ENCODE assay signal across 7 mouse cellular contexts in the genomic region with DNA sequence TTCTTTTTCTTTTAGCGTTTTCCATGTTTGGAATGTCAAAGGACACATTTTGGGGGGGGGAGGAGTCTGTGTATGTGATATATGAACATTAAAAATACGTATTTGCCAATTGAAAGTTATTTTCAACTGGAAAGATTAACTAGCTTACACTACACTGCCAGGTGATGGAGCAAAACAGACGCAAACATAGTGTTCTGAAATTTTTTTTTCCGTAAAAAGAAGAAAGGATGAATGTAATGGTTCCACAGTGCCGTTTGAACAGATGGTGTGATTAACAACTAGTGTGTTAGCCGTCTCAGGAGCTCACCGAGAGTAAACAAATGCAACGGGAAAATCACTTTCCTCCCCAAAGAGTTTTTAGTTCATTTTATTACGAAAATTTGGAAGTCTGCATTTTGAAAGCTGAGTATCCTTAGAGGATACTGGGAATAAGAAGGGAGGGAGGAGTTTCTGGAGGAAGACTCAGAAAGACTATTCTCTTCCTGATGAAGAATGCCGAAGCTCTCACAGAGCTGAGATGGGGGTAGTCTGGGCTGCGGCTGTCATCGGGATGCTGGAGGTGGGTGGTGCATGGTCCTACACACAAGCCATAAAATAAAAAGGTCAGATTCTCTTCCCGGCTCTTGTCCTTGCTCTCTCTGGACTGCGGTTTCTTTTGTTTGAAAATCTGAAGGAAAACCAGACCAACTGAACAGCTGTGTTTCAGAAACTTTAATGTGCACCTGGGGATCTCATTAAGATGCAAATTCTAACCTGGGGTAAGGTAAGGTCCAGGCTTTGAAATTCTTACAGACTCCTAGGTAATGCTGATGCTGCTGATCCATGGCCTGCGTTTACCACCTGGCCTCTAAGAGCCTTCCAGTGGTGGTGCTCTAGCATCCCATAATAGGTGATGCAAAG.
A peak's percentile ranks its signal among the peaks of the same experiment; 100 is the strongest.
DNase-seq lines count a peak whose midpoint lies in the region; ATAC-seq and TF ChIP-seq lines count a peak whose summit lies in the region.

No protein-coding gene starts in this region.

- peak overlapping the region; percentile 30 for H3K27ac ChIP-seq in forebrain, embryonic 10.5 days
- H3K27ac ChIP-seq in intestine, postnatal 0 days (ENCODE audit: low read depth, low read length) = no peak overlapping the region
- peak overlapping the region; percentile 35 for H3K27ac ChIP-seq in neural tube, embryonic 13.5 days (replicated peaks)

- H3K4me1 ChIP-seq in forebrain, embryonic 10.5 days = peaks cover 26% of the 10 kb centered on the region
- H3K4me1 ChIP-seq in intestine, postnatal 0 days (replicated peaks; ENCODE audit: control insufficient read depth, insufficient read depth, low read length) = no peaks in the 10 kb centered on the region
- peaks cover 26% of the 10 kb centered on the region for H3K4me1 ChIP-seq in neural tube, embryonic 13.5 days (replicated peaks)

- 12% methylated on average over 15 of the region's 15 CpGs for WGBS in forebrain, embryonic 10.5 days
- WGBS in intestine, postnatal 0 days = 12% methylated on average over 15 of the region's 15 CpGs
- 4% methylated on average over 15 of the region's 15 CpGs for WGBS in neural tube, embryonic 13.5 days

- peak overlapping the region; percentile 62 for H3K4me2 ChIP-seq in intestine, postnatal 0 days (replicated peaks; ENCODE audit: low read depth)
- H3K4me2 ChIP-seq in neural tube, embryonic 13.5 days = peak overlapping the region; percentile 64

- no peak overlapping the region for H3K9ac ChIP-seq in intestine, postnatal 0 days (ENCODE audit: low read depth, low read length)
- peak overlapping the region; percentile 62 for H3K9ac ChIP-seq in neural tube, embryonic 13.5 days

- H3K27me3 ChIP-seq in forebrain, embryonic 10.5 days (ENCODE audit: poor library complexity, severe bottlenecking) = peaks cover 29% of the 10 kb centered on the region
- no peaks in the 10 kb centered on the region for H3K27me3 ChIP-seq in intestine, postnatal 0 days (replicated peaks; ENCODE audit: control insufficient read depth, insufficient read depth, low read length)
- no peaks in the 10 kb centered on the region for H3K27me3 ChIP-seq in neural tube, embryonic 13.5 days

- no peak for ATAC-seq in intestine, postnatal 0 days
- ATAC-seq in neural tube, embryonic 13.5 days (ENCODE audit: low read depth) = peak; percentile 47

- DNase-seq in thymus, postnatal 0 days (ENCODE audit: low spot score) = peak; percentile 5
- no peak for DNase-seq in thymus, postnatal 10 days (ENCODE audit: low spot score in 2 of 2)
- DNase-seq in forebrain, embryonic 10.5 days (ENCODE audit: extremely low spot score, low spot score) = no peak
- DNase-seq in layer of hippocampus, adult 9-10 months (ENCODE audit: low spot score) = no peak
- no peak for DNase-seq in testis, postnatal 10 days (ENCODE audit: low spot score)

- no peak for TF ChIP-seq CTCF in intestine, postnatal 0 days (IDR thresholded peaks at IDR 0.05; ENCODE audit: low read depth)

- H3K36me3 ChIP-seq in forebrain, embryonic 10.5 days (replicated peaks) = no peaks in the 10 kb centered on the region
- no peaks in the 10 kb centered on the region for H3K36me3 ChIP-seq in intestine, postnatal 0 days (ENCODE audit: control insufficient read depth, insufficient read depth)
- H3K36me3 ChIP-seq in neural tube, embryonic 13.5 days = no peaks in the 10 kb centered on the region

- peak overlapping the region; percentile 48 for H3K4me3 ChIP-seq in forebrain, embryonic 10.5 days
- H3K4me3 ChIP-seq in intestine, postnatal 0 days (ENCODE audit: low read depth, low read length) = peak overlapping the region; percentile 40
- peak overlapping the region; percentile 40 for H3K4me3 ChIP-seq in neural tube, embryonic 13.5 days

- no peaks in the 10 kb centered on the region for H3K9me3 ChIP-seq in forebrain, embryonic 10.5 days
- no peaks in the 10 kb centered on the region for H3K9me3 ChIP-seq in intestine, postnatal 0 days (ENCODE audit: control insufficient read depth)
- no peaks in the 10 kb centered on the region for H3K9me3 ChIP-seq in neural tube, embryonic 13.5 days
